Mouse (Mus musculus) forebrain, embryonic 10.5 days (tissue): ENCODE results near the gene Ptcra. TPM values are rescaled to one million over a fixed set of nuclear protein-coding genes. Genes with fewer than 3 reads are reported as not detected.
A peak's percentile ranks its signal among the peaks of the same experiment; 100 is the strongest.

ENCODE experiments used
- DNase-seq: peaks from one replicate; pipeline ENCODE4 v3.0.0-alpha.2; 2017; ENCODE audit warnings: low spot score; ENCODE audit errors: extremely low spot score
- H3K27ac ChIP-seq: fragments of 300-500 bp; sonication (generic); 2 replicates; pipeline ENCODE4 v1.5.1; 2016; ENCODE audit warnings: mild to moderate bottlenecking
- H3K27me3 ChIP-seq: fragments of 300-500 bp; sonication (generic); 2 replicates; pipeline ENCODE4 v1.6.1; 2016; ENCODE audit warnings: mild to moderate bottlenecking; ENCODE audit not compliant: poor library complexity, severe bottlenecking
- H3K36me3 ChIP-seq: fragments of 300-500 bp; sonication (generic); replicated peaks from 2 replicates; pipeline ENCODE4 v1.6.1; 2016; ENCODE audit warnings: mild to moderate bottlenecking, moderate library complexity
- H3K4me1 ChIP-seq: fragments of 300-500 bp; sonication (generic); 2 replicates; pipeline ENCODE4 v1.6.1; 2016
- H3K4me3 ChIP-seq: fragments of 300-500 bp; sonication (generic); 2 replicates; pipeline ENCODE4 v1.5.1; 2016; ENCODE audit warnings: mild to moderate bottlenecking, moderate library complexity
- H3K9me3 ChIP-seq: fragments of 300-500 bp; sonication (generic); 2 replicates; pipeline ENCODE4 v1.6.1; 2016; ENCODE audit warnings: mild to moderate bottlenecking, moderate library complexity
- WGBS: fragments of 180-500 bp; shearing (Covaris S2); methylation state at CpG from one replicate; pipeline ENCODE4 v1.1.7; 2016; 5-methylcytosine and 5-hydroxymethylcytosine counted together
- polyA plus RNA-seq: library from polyadenylated mRNA; unstranded; fragments of >200 nt; fragmentation: Nextera tagmentation; extraction: Ambion mirVana; gene quantifications from 2 replicates; pipeline ENCODE4 v1.2.1, GENCODE M21; 2016

Ptcra gene
- polyA plus RNA-seq, 1 experiment from 2014 or later = 0.55 TPM

DNA sequence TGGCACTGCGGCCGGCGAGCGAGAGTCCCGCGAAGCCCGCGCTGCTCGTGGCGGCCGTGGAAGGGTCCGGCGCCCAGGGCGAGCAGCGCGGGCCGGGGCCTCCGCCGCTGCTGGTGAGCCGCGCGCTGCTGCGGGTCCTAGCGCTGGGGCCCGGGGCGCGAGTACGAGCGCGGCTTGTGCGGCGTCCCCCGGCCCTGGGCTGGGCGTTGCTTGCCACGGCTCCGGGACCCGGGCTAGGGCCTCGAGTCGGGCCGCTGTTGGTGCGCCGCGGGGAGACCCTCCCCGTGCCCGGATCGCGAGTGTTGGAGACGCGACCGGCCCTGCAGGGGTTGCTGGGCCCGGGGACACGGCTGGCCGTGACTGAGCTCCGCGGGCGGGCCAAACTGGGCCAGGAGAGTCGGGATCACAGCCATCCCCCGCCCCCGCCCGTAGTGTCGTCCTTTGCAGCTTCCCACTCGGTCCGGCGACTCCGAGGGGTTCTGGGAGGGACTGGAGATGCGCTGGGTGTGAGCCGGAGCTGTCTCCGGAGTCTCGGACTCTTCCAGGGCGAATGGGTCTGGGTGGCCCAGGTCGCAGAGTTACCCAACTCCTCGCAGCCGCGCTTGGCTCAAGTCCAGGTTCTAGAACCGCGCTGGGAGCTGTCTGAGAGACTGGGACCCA is 51.8 kb downstream of the Ptcra start:
- no peak for DNase-seq
- H3K4me3 ChIP-seq = peak overlapping the region; percentile 97
- peaks cover 30% of the 10 kb centered on the region for H3K4me1 ChIP-seq
- H3K9me3 ChIP-seq = no peaks in the 10 kb centered on the region
- peaks cover 38% of the 10 kb centered on the region for H3K36me3 ChIP-seq
- no peaks in the 10 kb centered on the region for H3K27me3 ChIP-seq
- under 1% methylated on average over 76 of the region's 76 CpGs for WGBS
- peak overlapping the region; percentile 87 for H3K27ac ChIP-seq

DNA sequence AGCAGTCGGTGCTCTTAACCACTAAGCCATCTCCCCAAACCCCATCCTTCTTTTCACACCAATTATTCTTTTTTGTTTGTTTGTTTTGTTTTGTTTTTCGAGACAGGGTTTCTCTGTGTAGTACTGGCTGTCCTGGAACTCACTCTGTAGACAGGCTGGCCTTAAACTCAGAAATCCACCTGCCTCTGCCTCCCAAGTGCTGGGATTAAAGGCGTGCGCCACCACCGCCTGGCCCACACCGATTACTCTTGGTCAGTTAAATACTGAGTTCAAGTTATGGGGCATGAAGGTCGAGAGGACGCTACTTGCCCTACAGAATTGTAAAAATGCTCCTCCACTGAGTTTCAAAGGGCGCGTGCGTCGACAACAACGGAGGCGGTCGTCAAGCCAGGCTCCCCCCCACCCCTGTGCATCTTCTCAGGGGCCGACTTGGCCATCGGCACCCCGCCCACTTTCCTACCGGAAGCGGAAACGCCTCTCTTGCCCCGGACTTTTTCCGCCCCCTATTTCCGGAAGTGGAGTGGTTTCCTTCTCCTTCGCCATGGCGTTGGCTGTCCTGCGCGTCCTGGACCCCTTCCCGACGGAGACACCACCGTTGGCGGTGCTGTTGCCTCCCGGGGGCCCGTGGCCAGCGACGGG is 52.4 kb downstream of the Ptcra start, which contains the start of gene Pex6:
Gene Pex6, plus strand, starts transcription at position 505 of the 639 bp plus-strand sequence.
- no peaks in the 10 kb centered on the region for H3K9me3 ChIP-seq
- H3K4me3 ChIP-seq = peak within 1 kb of the TSS; percentile 97
- peaks cover 32% of the 10 kb centered on the region for H3K36me3 ChIP-seq
- 7% methylated on average over 36 of the region's 36 CpGs for WGBS
- DNase-seq = peak; percentile 94
- H3K27me3 ChIP-seq = no peaks in the 10 kb centered on the region
- H3K4me1 ChIP-seq = peaks cover 37% of the 10 kb centered on the region
- peak within 1 kb of the TSS; percentile 87 for H3K27ac ChIP-seq

DNA sequence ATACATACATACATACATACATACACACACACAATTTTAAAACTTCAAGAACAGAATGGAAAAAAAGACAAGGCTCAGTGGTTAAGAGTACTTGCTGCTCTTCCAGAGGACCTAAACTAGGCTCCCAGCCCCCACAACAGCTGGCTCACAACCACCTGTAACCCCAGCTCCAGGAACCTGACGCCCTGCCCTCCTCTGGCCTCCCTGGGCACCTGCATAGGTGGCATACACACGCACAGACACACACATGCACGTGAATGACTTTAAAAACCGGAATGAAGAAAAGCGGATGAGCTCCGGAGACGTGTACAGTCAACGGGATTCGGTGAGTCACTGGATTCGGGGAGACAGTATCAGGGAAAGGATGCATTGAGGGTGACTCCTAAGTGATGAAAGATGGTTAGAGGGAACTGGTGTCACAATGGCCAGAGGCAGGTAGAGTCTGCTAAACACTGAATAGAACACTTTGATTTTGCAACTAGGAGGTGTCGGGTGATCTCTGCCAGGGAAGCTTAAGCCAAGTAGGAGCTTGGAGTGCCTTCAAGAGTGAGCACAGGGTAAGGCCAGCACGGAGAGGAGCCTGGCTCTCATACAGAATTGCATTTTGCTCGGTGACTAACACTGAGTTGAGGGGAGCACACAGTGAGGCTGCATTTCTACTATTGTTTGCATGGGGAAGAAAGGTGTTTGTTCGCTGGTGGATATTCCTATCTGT is 57.0 kb downstream of the Ptcra start:
- 93% methylated on average over 14 of the region's 14 CpGs for WGBS
- no peak for DNase-seq

More for the DNA sequence above, 57.0 kb downstream of the Ptcra start:
- H3K36me3 ChIP-seq = peaks cover 8% of the 10 kb centered on the region
- H3K27me3 ChIP-seq = no peaks in the 10 kb centered on the region
- H3K9me3 ChIP-seq = no peaks in the 10 kb centered on the region
- peaks cover 57% of the 10 kb centered on the region for H3K4me1 ChIP-seq
- no peak overlapping the region for H3K27ac ChIP-seq
- peak overlapping the region; percentile 94; the same call in 1 of the 2 replicates for H3K4me3 ChIP-seq

Other genes starting within 250 kb of the Ptcra start
- gene Cul9, start 217.3 kb downstream of the Ptcra start, polyA plus RNA-seq = 3.5 and 3.7 TPM in 2 replicates
- 5.4 and 5.5 TPM in 2 replicates for gene Srf, start 207.5 kb downstream of the Ptcra start, polyA plus RNA-seq
- gene Ptk7, start 134.2 kb downstream of the Ptcra start, polyA plus RNA-seq = 66.0 and 68.4 TPM in 2 replicates
- gene Klc4, start 117.7 kb downstream of the Ptcra start, polyA plus RNA-seq = 29.1 and 31.8 TPM in 2 replicates
- 136 and 137 TPM in 2 replicates for gene Mrpl2, start 117.5 kb downstream of the Ptcra start, polyA plus RNA-seq
- gene Cul7, start 113.4 kb downstream of the Ptcra start, polyA plus RNA-seq = 38.0 and 40.9 TPM in 2 replicates
- 69.0 and 70.1 TPM in 2 replicates for gene Rrp36, start 89.4 kb downstream of the Ptcra start, polyA plus RNA-seq
- gene Mea1, start 84.9 kb downstream of the Ptcra start, polyA plus RNA-seq = 163 and 165 TPM in 2 replicates
- 132 and 133 TPM in 2 replicates for gene Klhdc3, start 82.8 kb downstream of the Ptcra start, polyA plus RNA-seq
- 144 and 154 TPM in 2 replicates for gene Ppp2r5d, start 58.6 kb downstream of the Ptcra start, polyA plus RNA-seq
- gene Pex6, start 52.2 kb downstream of the Ptcra start, polyA plus RNA-seq = 19.6 and 20.2 TPM in 2 replicates
- gene Gnmt, start 34.5 kb downstream of the Ptcra start, polyA plus RNA-seq = 0.80 and 0.87 TPM in 2 replicates
- 71.8 and 71.9 TPM in 2 replicates for gene Cnpy3, start 11.5 kb downstream of the Ptcra start, polyA plus RNA-seq
- gene 2310039H08Rik, start 8.9 kb upstream of the Ptcra start, polyA plus RNA-seq = 54.4 and 54.7 TPM in 2 replicates
- gene Rpl7l1, start 19.0 kb upstream of the Ptcra start, polyA plus RNA-seq = 242 and 248 TPM in 2 replicates
- gene Bicral, start 94.8 kb upstream of the Ptcra start, polyA plus RNA-seq = 2.9 and 4.1 TPM in 2 replicates
- gene Tbcc, start 127.0 kb upstream of the Ptcra start, polyA plus RNA-seq = 43.1 and 48.4 TPM in 2 replicates
- gene Prph2, start 146.7 kb upstream of the Ptcra start, polyA plus RNA-seq = not detected in 2 replicates
- gene Ubr2, start 246.8 kb upstream of the Ptcra start, polyA plus RNA-seq = 13.3 and 15.7 TPM in 2 replicates